Mouse (Mus musculus) myocyte (in vitro differentiated cells): ENCODE data around the gene Rab20.

Experiments
- CEBPB ChIP-seq: IDR thresholded peaks from 2 replicates; pipeline ENCODE4 v1.6.1; 2011; ENCODE audit warnings: mild to moderate bottlenecking, moderate library complexity; ENCODE audit not compliant: poor library complexity, insufficient read depth, severe bottlenecking
- E2F4 ChIP-seq: IDR thresholded peaks from one replicate; pipeline ENCODE4 v1.6.1; 2011; ENCODE audit warnings: mild to moderate bottlenecking, control low read depth, moderate library complexity; ENCODE audit not compliant: insufficient read depth
- MAX ChIP-seq: IDR thresholded peaks from one replicate; pipeline ENCODE4 v1.6.1; 2011; ENCODE audit warnings: low read depth, mild to moderate bottlenecking, control low read depth
- POLR2A ChIP-seq: IDR thresholded peaks from one replicate; pipeline ENCODE4 v1.6.1; 2011; ENCODE audit warnings: low read depth, mild to moderate bottlenecking, control low read depth, moderate library complexity; ENCODE audit not compliant: insufficient read length
- POLR2AphosphoS2 ChIP-seq: IDR thresholded peaks from one replicate; pipeline ENCODE4 v1.6.1; 2011; ENCODE audit warnings: low read depth, control low read depth; ENCODE audit not compliant: insufficient read length
- SRF ChIP-seq: IDR thresholded peaks from one replicate; pipeline ENCODE4 v1.6.1; 2011; ENCODE audit warnings: low read depth; ENCODE audit not compliant: control insufficient read depth, insufficient read length
- TCF12 ChIP-seq: IDR thresholded peaks from one replicate; pipeline ENCODE4 v1.6.1; 2011; ENCODE audit warnings: mild to moderate bottlenecking, control low read depth; ENCODE audit not compliant: poor library complexity, insufficient read depth, severe bottlenecking
- USF1 ChIP-seq: IDR thresholded peaks from one replicate; pipeline ENCODE4 v1.6.1; 2011; ENCODE audit warnings: low read depth, mild to moderate bottlenecking, control low read depth, moderate library complexity

GRCm38 (mm10) chr8:11462641-11463040, 15.9 kb downstream of the Rab20 start:
- TF ChIP-seq POLR2A (no peak), MAX (no peak), E2F4 (no peak), CEBPB (no peak), SRF (no peak), USF1 (no peak), POLR2AphosphoS2 (no peak), TCF12 (no peak)
